Mouse (Mus musculus) central nervous system, embryonic 18 days (tissue): ENCODE results near the gene Arhgap25. TPM values are rescaled to one million over a fixed set of nuclear protein-coding genes. Genes with fewer than 3 reads are reported as not detected.

Experiments
- polyA plus RNA-seq: library from polyadenylated mRNA; depleted of rRNA; stranded (reverse); fragments of >200 nt; gene quantifications from 2 replicates; pipeline ENCODE4 v1.2.3, GENCODE M21; 2012; rRNA removed

Gene Arhgap25
- 0.92 and 1.0 TPM in 2 replicates for polyA plus RNA-seq

GRCm38 (mm10) chr6:87532953-87533710 is at the start of gene Arhgap25:
Gene Arhgap25 (minus strand): TSS chr6:87533259.

GRCm38 (mm10) chr6:87428487-87429044 is 104.5 kb downstream of the Arhgap25 start, which contains the start of gene Bmp10:
Gene Bmp10 (plus strand): TSS chr6:87428994.

Other genes starting within 250 kb of the Arhgap25 start
- 6.7 and 9.7 TPM in 2 replicates for gene Antxr1, start 197.4 kb downstream of the Arhgap25 start, polyA plus RNA-seq
- gene Gkn1, start 182.3 kb downstream of the Arhgap25 start, polyA plus RNA-seq: not detected in 2 replicates
- gene Gkn2, start 159.9 kb downstream of the Arhgap25 start, polyA plus RNA-seq: not detected in 2 replicates
- 0.39 and 0.55 TPM in 2 replicates for gene Gkn3, start 144.3 kb downstream of the Arhgap25 start, polyA plus RNA-seq
- not detected in 2 replicates for gene Bmp10, start 104.3 kb downstream of the Arhgap25 start, polyA plus RNA-seq
- 1.1 and 1.6 TPM in 2 replicates for gene Prokr1, start 57.5 kb upstream of the Arhgap25 start, polyA plus RNA-seq
- 6.8 and 7.7 TPM in 2 replicates for gene Aplf, start 138.9 kb upstream of the Arhgap25 start, polyA plus RNA-seq
- gene Efcc1, start 197.6 kb upstream of the Arhgap25 start, polyA plus RNA-seq: 3.7 and 4.2 TPM in 2 replicates
- 0.15 TPM in 1 of 2 replicates, not detected in the other for gene Gp9, start 244.8 kb upstream of the Arhgap25 start, polyA plus RNA-seq